Mouse (Mus musculus) liver, embryonic 15.5 days (tissue): ENCODE results near the gene Kdelr3. TPM values are rescaled to one million over a fixed set of nuclear protein-coding genes. Genes with fewer than 3 reads are reported as not detected.

ENCODE experiments used
- ATAC-seq: fragments of 200-750 bp; cut with Nextera tagmentation; 2 replicates; pipeline ENCODE4 v1.8.0; 2017; ENCODE audit warnings: moderate number of reproducible peaks, mild to moderate bottlenecking, moderate library complexity; ENCODE audit not compliant: insufficient read depth
- H3K27ac ChIP-seq: fragments of 300-500 bp; sonication (generic); replicated peaks from 2 replicates; pipeline ENCODE4 v1.5.1; 2015; ENCODE audit warnings: mild to moderate bottlenecking, inconsistent platforms
- H3K27me3 ChIP-seq: fragments of 300-500 bp; sonication (generic); 2 replicates; pipeline ENCODE4 v1.6.1; 2015; ENCODE audit warnings: mild to moderate bottlenecking, inconsistent platforms
- H3K36me3 ChIP-seq: fragments of 300-500 bp; sonication (generic); replicated peaks from 2 replicates; pipeline ENCODE4 v1.6.1; 2015; ENCODE audit warnings: moderate library complexity, mild to moderate bottlenecking, inconsistent platforms
- H3K4me1 ChIP-seq: fragments of 300-500 bp; sonication (generic); replicated peaks from 2 replicates; pipeline ENCODE4 v1.6.1; 2015; ENCODE audit warnings: inconsistent platforms
- H3K4me2 ChIP-seq: fragments of 300-500 bp; sonication (generic); 2 replicates; pipeline ENCODE4 v1.6.1; 2015; ENCODE audit warnings: moderate library complexity, mild to moderate bottlenecking, inconsistent platforms
- H3K4me3 ChIP-seq: fragments of 300-500 bp; sonication (generic); replicated peaks from 2 replicates; pipeline ENCODE4 v1.5.1; 2015; ENCODE audit warnings: mild to moderate bottlenecking, inconsistent platforms
- H3K9ac ChIP-seq: fragments of 300-500 bp; sonication (generic); 2 replicates; pipeline ENCODE4 v1.6.1; 2015; ENCODE audit warnings: moderate library complexity, mild to moderate bottlenecking, inconsistent platforms
- H3K9me3 ChIP-seq: fragments of 300-500 bp; sonication (generic); replicated peaks from 2 replicates; pipeline ENCODE4 v1.6.1; 2016; ENCODE audit warnings: inconsistent platforms
- WGBS: fragments of 180-500 bp; shearing (Covaris S2); methylation state at CpG from one replicate; pipeline ENCODE4 v1.1.7; 2015; ENCODE audit warnings: mixed read lengths; ENCODE audit not compliant: insufficient replicate concordance; 5-methylcytosine and 5-hydroxymethylcytosine counted together
- polyA plus RNA-seq: library from polyadenylated mRNA; unstranded; fragments of >200 nt; fragmentation: Nextera tagmentation; extraction: Ambion mirVana; gene quantifications from 2 replicates; pipeline ENCODE4 v1.2.1, GENCODE M21; 2015

Kdelr3 gene
- polyA plus RNA-seq, 1 experiment from 2014 or later, result 5.3 TPM

DNA sequence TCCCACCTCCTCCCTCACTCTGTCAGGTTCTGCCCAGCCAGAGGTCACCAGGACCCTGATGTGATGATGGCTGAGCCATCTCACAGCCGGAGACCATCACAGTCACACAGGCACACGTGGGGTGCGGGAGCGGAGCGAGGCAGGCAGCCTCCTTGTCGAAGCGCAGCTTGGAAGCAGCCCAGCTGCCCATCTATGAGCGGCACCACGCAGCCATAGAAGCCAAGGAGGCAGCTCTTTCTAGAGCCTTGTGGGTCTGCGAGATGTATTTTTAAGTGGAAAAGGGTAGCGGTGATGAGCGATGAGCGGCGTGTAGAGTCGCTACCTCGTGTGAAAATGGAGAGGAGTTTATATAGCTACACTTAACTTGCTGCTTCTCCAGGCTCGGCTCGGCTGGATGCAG lies 22.7 kb upstream of the Kdelr3 start:
- no peak overlapping the region for H3K27ac ChIP-seq
- H3K9ac ChIP-seq, result no peak overlapping the region
- 50% methylated on average over 18 of the region's 18 CpGs for WGBS
- peaks cover 71% of the 10 kb centered on the region for H3K27me3 ChIP-seq
- no peaks in the 10 kb centered on the region for H3K9me3 ChIP-seq
- H3K4me1 ChIP-seq, result no peaks in the 10 kb centered on the region
- H3K36me3 ChIP-seq, result no peaks in the 10 kb centered on the region
- ATAC-seq, result no peak
- H3K4me3 ChIP-seq, result no peak overlapping the region
- H3K4me2 ChIP-seq, result no peak overlapping the region

DNA sequence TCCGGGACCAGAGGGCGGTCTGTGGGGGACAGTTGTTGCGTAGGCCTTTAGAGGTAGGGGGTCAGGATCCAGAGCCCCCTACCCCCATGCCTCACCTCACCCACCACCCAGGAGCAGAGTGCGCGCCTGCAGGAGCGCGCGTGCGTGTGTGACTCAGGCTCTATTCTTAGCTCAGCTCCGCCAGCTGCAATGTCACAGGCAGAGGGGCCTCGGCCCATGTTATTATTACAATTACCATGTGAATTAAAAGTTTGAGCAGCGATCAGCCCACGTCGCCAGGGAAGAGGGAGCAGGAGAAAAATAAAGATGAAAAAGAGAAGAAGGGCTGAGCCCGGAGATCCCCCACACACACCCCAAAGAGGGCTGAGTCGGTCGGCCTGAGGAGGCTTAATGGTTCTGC lies 16.1 kb upstream of the Kdelr3 start:
- H3K36me3 ChIP-seq, result no peaks in the 10 kb centered on the region
- WGBS, result 63% methylated on average over 17 of the region's 17 CpGs
- no peak overlapping the region for H3K4me3 ChIP-seq
- no peak overlapping the region for H3K27ac ChIP-seq
- peaks cover 81% of the 10 kb centered on the region for H3K27me3 ChIP-seq
- no peaks in the 10 kb centered on the region for H3K9me3 ChIP-seq
- H3K4me2 ChIP-seq, result no peak overlapping the region
- peaks cover under 1% of the 10 kb centered on the region; the same call in 1 of the 2 replicates for H3K4me1 ChIP-seq
- ATAC-seq, result no peak
- H3K9ac ChIP-seq, result no peak overlapping the region

- H3K9ac ChIP-seq, result no peak overlapping the region
- WGBS, result 16% methylated on average over 18 of the region's 18 CpGs
- ATAC-seq, result no peak
Observed at GRCm38 (mm10) chr15:79502891-79503341, 13.3 kb upstream of the Kdelr3 start.

GRCm38 (mm10) chr15:79503438-79503837 lies 12.8 kb upstream of the Kdelr3 start:
- 58% methylated on average over 5 of the region's 5 CpGs for WGBS
- Histone ChIP-seq H3K36me3 (no peaks in the 10 kb centered on the region), H3K4me1 (peaks cover 11% of the 10 kb centered on the region; the same call in 1 of the 2 replicates), H3K9ac (no peak overlapping the region), H3K9me3 (no peaks in the 10 kb centered on the region), H3K27ac (no peak overlapping the region), H3K4me2 (no peak overlapping the region), H3K27me3 (peaks cover 100% of the 10 kb centered on the region), H3K4me3 (no peak overlapping the region)
- no peak for ATAC-seq

More at GRCm38 (mm10) chr15:79502891-79503341, 13.3 kb upstream of the Kdelr3 start:
- no peaks in the 10 kb centered on the region for H3K9me3 ChIP-seq
- H3K4me3 ChIP-seq, result no peak overlapping the region
- H3K4me2 ChIP-seq, result no peak overlapping the region
- no peaks in the 10 kb centered on the region for H3K36me3 ChIP-seq
- H3K4me1 ChIP-seq, result peaks cover 11% of the 10 kb centered on the region; the same call in 1 of the 2 replicates
- H3K27ac ChIP-seq, result no peak overlapping the region
- H3K27me3 ChIP-seq, result peaks cover 100% of the 10 kb centered on the region

GRCm38 (mm10) chr15:79504707-79505452 lies 11.3 kb upstream of the Kdelr3 start, which contains the start of gene Kcnj4:
Kcnj4 (minus strand) TSS chr15:79505241.
- ATAC-seq, result no peak
- Histone ChIP-seq H3K4me1 (peaks cover 11% of the 10 kb centered on the region; the same call in 1 of the 2 replicates), H3K27me3 (peaks cover 99% of the 10 kb centered on the region), H3K4me2 (peak within 1 kb of the TSS; percentile 72), H3K36me3 (no peaks in the 10 kb centered on the region), H3K4me3 (peak within 1 kb of the TSS; percentile 49), H3K9ac (no peak within 1 kb of the TSS), H3K9me3 (no peaks in the 10 kb centered on the region), H3K27ac (no peak within 1 kb of the TSS)
- whole genome bisulfite sequencing, result 2% methylated on average over 60 of the region's 60 CpGs

- H3K27ac ChIP-seq, result no peak overlapping the region
- peaks cover 11% of the 10 kb centered on the region; the same call in 1 of the 2 replicates for H3K4me1 ChIP-seq
- under 1% methylated on average over 70 of the region's 71 CpGs for WGBS
- no peaks in the 10 kb centered on the region for H3K36me3 ChIP-seq
- peak overlapping the region; percentile 72 for H3K4me2 ChIP-seq
- H3K4me3 ChIP-seq, result peak overlapping the region; percentile 49
- H3K27me3 ChIP-seq, result peaks cover 99% of the 10 kb centered on the region
- no peak for ATAC-seq
- no peaks in the 10 kb centered on the region for H3K9me3 ChIP-seq
- no peak overlapping the region for H3K9ac ChIP-seq
Observed at GRCm38 (mm10) chr15:79505616-79506283, 10.5 kb upstream of the Kdelr3 start.

DNA sequence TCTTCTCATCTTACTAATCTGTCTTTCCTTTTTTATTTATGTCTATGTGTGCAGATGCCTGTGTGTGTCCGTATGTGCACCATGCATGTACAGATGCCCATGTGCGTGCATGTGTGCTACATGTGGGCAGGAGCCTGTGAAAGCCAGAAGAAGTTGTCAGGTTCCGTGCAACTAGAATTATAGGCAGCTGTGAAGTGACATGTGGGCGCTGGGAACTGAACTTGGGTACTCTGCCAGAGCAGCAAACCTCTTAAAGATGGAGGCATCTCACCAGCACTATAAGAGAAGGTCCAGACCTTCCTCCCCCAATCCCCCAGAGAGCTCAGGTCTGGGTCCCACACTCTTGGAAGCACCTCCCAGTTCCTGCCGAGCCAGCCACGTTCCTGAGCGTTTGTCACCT lies 9.8 kb upstream of the Kdelr3 start:
- Histone ChIP-seq H3K9me3 (no peaks in the 10 kb centered on the region), H3K4me1 (peaks cover 14% of the 10 kb centered on the region), H3K36me3 (no peaks in the 10 kb centered on the region), H3K27me3 (peaks cover 99% of the 10 kb centered on the region), H3K9ac (no peak overlapping the region), H3K4me2 (no peak overlapping the region), H3K4me3 (no peak overlapping the region), H3K27ac (no peak overlapping the region)
- no peak for ATAC-seq
- 20% methylated on average over 7 of the region's 7 CpGs for WGBS

GRCm38 (mm10) chr15:79507055-79507828 lies 9.0 kb upstream of the Kdelr3 start:
- Histone ChIP-seq H3K27ac (no peak overlapping the region), H3K27me3 (peaks cover 99% of the 10 kb centered on the region), H3K4me1 (peaks cover 17% of the 10 kb centered on the region), H3K4me3 (no peak overlapping the region), H3K36me3 (no peaks in the 10 kb centered on the region), H3K9me3 (no peaks in the 10 kb centered on the region), H3K4me2 (no peak overlapping the region), H3K9ac (no peak overlapping the region)
- 50% methylated on average over 31 of the region's 31 CpGs for WGBS
- no peak for ATAC-seq

- H3K4me1 ChIP-seq, result peaks cover 17% of the 10 kb centered on the region
- H3K4me2 ChIP-seq, result no peak overlapping the region
- 17% methylated on average over 6 of the region's 6 CpGs for WGBS
- no peak for ATAC-seq
- H3K9ac ChIP-seq, result no peak overlapping the region
- H3K9me3 ChIP-seq, result no peaks in the 10 kb centered on the region
- no peak overlapping the region for H3K27ac ChIP-seq
- peaks cover 99% of the 10 kb centered on the region for H3K27me3 ChIP-seq
- H3K36me3 ChIP-seq, result no peaks in the 10 kb centered on the region
- no peak overlapping the region for H3K4me3 ChIP-seq
Observed at GRCm38 (mm10) chr15:79509998-79510397, 6.2 kb upstream of the Kdelr3 start.

DNA sequence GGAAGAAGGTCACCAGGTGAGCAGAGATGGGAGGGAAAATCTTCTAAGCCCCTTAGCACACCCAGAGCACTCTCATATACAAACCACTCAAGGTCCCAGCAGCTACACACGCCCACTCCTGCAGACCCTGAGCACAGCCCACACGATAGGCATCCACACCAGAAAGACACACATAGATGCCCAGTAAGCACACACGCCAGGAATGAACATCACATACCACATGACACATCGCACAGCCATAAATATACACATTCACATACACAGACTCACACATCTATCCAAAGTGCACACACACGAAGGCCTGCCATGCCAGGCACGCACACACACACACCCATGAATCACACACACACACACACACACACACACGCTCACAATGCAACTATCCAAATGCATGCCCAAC lies 5.8 kb upstream of the Kdelr3 start:
- ATAC-seq, result no peak
- Histone ChIP-seq H3K27me3 (peaks cover 99% of the 10 kb centered on the region), H3K27ac (no peak overlapping the region), H3K4me1 (peaks cover 14% of the 10 kb centered on the region), H3K4me3 (no peak overlapping the region), H3K9ac (no peak overlapping the region), H3K36me3 (no peaks in the 10 kb centered on the region), H3K4me2 (no peak overlapping the region), H3K9me3 (no peaks in the 10 kb centered on the region)
- 53% methylated on average over 7 of the region's 7 CpGs for WGBS
